Mouse (Mus musculus): Measurements from ENCODE around the gene Prss27. TPM values are rescaled to one million over a fixed set of nuclear protein-coding genes. Genes with fewer than 3 reads are reported as not detected.
A peak's percentile ranks its signal among the peaks of the same experiment; 100 is the strongest.

Gene Prss27
- polyA plus RNA-seq, 1 experiment from 2014 or later, result 0.37 TPM

DNA sequence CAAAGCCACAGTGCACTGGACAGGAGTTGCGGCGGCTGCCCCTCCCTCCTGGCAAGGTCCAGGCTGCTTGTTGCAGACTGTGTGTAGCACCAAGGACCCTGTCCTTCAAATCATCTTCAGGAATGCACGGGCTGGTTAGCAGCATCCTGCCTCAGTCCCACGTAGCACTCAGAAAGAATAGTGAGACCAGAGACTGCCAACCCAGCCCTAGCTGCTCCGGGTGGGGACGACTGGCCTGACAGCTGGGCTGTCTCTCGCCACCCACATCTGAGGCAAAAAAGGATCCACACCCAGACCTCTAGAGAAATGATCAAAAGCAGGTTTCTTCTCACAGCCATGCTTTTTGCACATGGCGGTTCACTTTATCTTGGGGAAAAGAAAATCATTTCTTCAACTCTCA, 11.1 kb downstream of the Prss27 start:
- Histone ChIP-seq H3K27ac (ENCODE audit: low read length) (no peak overlapping the region), H3K4me1 (ENCODE audit: insufficient read depth, low read length) (no peaks in the 10 kb centered on the region), H3K36me3 (ENCODE audit: insufficient read depth, low read length) (peaks cover 37% of the 10 kb centered on the region), H3K27me3 (ENCODE audit: insufficient read depth, low read length) (no peaks in the 10 kb centered on the region), H3K4me2 (replicated peaks; ENCODE audit: low read depth, low read length) (no peak overlapping the region), H3K4me3 (ENCODE audit: low read length) (no peak overlapping the region), H3K9ac (replicated peaks; ENCODE audit: low read length) (no peak overlapping the region), H3K9me3 (ENCODE audit: low read length) (no peaks in the 10 kb centered on the region)
- no peak for ATAC-seq (ENCODE audit: low FRiP score, low TSS enrichment)
- WGBS, result 88% methylated on average over 8 of the region's 8 CpGs

DNA sequence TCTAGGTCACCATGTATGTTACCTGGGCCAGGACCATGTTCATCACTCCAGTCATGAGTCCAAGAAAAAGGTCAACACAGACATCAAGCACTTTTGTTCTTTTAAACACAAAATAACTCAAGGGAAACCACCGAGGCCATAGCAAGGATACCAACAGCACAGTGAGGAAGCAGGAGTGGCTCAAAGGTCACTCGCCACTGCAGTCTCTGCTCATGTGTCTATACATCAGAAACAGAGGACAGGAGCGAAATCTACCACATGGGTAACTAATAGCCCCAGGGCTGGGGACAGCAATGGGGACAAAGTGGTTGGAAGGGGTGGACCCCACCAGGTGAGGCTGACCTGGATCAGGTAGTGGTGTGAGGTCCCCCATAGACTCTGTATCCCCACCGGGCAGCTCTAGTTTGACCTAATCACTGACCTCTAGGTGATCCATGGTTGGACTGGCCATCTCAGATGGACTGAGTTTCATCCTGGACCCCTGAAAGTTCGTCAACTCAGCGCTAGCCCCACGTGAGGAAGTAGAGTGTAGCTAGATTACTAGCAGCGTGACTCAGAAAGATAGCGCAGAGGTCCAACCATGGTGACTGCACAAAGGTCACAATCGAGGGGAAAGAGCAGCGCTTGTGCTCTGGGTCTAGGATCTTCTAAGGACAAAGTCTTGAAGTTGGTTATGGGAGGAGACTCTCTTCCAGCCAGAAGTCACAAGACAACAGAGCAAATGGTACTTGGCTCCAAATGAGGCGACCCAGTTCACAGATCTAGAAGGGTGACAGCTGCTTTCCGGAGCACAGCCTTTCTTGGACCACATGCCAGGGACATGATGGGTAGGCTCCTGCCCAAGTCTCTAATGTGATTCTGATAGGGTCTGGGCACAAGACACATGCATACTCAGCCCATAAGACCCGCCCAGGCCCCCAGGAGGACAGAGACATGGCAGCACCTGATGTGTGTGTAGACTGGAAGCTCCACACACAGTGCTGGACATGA, 19.0 kb downstream of the Prss27 start:
- 94% methylated on average over 14 of the region's 14 CpGs for whole genome bisulfite sequencing
- ATAC-seq (ENCODE audit: low FRiP score, low TSS enrichment), result no peak
- no peaks in the 10 kb centered on the region for H3K27me3 ChIP-seq (ENCODE audit: insufficient read depth, low read length)

DNA sequence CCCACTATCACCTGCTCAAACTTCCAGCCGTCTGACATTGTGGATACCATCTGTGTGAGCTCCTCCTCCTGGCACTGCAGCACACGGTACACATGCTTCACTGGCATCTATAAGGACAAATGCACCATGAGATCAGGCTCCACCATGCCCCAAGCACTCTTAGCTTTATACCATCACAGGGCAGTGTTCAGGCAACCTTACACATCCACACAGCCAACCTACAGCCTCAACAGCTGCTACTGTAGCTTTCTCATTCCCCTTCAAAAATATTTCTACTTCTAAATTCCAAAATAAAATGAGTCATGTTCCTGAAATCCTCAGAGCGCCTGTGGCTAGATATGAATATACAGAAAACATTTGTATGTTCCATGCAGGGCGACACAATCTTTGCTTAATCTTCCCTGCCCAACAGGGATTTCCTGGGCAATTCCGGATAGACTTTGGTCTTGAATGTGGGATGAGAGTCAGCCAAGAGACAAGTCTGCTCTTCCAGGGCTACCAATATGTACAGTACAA, 19.8 kb downstream of the Prss27 start:
- ATAC-seq (ENCODE audit: low FRiP score, low TSS enrichment), result no peak
- H3K4me3 ChIP-seq (ENCODE audit: low read length), result no peak overlapping the region
- WGBS, result 95% methylated on average over 5 of the region's 5 CpGs

More for the DNA sequence above, 19.0 kb downstream of the Prss27 start:
- Histone ChIP-seq H3K4me3 (ENCODE audit: low read length) (no peak overlapping the region), H3K36me3 (ENCODE audit: insufficient read depth, low read length) (peaks cover 73% of the 10 kb centered on the region), H3K4me1 (ENCODE audit: insufficient read depth, low read length) (no peaks in the 10 kb centered on the region), H3K27ac (ENCODE audit: low read length) (no peak overlapping the region), H3K4me2 (replicated peaks; ENCODE audit: low read depth, low read length) (no peak overlapping the region), H3K9ac (replicated peaks; ENCODE audit: low read length) (no peak overlapping the region), H3K9me3 (ENCODE audit: low read length) (no peaks in the 10 kb centered on the region)

DNA sequence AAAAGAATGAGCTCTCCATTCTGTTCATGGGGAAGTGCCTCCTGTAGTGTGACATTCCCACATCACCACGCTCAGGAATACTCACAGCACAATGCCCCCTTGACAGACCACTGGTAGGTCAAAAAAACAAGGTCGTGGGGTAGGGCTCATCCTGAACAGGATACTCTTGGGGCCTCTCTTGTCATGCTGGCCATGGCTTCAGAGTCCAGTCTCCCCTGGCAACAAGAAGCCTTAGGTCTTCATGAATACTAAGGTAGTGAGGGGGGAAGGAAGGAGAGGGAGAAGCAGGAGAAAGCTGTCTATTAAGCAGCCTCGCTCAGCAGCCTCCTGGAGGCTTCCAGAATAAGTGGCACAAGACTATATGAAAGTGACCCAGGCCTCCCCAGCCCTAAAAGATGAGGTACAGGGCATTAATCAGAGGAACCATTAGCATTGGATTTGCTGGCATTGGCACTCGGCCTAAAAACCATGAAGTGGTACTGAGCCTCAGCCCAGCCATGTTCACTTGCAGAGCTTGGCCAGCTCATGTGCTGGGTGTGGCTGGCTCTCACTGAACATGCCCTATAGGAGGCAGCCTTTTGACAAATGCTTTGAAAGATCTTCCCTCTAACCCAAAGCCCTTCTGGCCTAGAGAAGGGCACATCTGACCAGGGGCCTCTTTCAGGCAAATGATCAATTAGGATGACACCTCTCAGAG, 24.7 kb downstream of the Prss27 start:
- 71% methylated on average over 4 of the region's 4 CpGs for WGBS
- no peak overlapping the region for H3K4me3 ChIP-seq (ENCODE audit: low read length)
- no peak overlapping the region for H3K9ac ChIP-seq (replicated peaks; ENCODE audit: low read length)
- H3K36me3 ChIP-seq (ENCODE audit: insufficient read depth, low read length), result peaks cover 24% of the 10 kb centered on the region
- H3K27me3 ChIP-seq (ENCODE audit: insufficient read depth, low read length), result no peaks in the 10 kb centered on the region
- H3K9me3 ChIP-seq (ENCODE audit: low read length), result no peaks in the 10 kb centered on the region
- no peaks in the 10 kb centered on the region for H3K4me1 ChIP-seq (ENCODE audit: insufficient read depth, low read length)
- ATAC-seq (ENCODE audit: low FRiP score, low TSS enrichment), result no peak
- H3K4me2 ChIP-seq (replicated peaks; ENCODE audit: low read depth, low read length), result no peak overlapping the region
- no peak overlapping the region for H3K27ac ChIP-seq (ENCODE audit: low read length)

More for the DNA sequence above, 19.8 kb downstream of the Prss27 start:
- H3K9me3 ChIP-seq (ENCODE audit: low read length), result no peaks in the 10 kb centered on the region
- no peaks in the 10 kb centered on the region for H3K4me1 ChIP-seq (ENCODE audit: insufficient read depth, low read length)
- no peak overlapping the region for H3K4me2 ChIP-seq (replicated peaks; ENCODE audit: low read depth, low read length)
- H3K9ac ChIP-seq (replicated peaks; ENCODE audit: low read length), result no peak overlapping the region
- no peak overlapping the region for H3K27ac ChIP-seq (ENCODE audit: low read length)
- H3K27me3 ChIP-seq (ENCODE audit: insufficient read depth, low read length), result no peaks in the 10 kb centered on the region
- peaks cover 67% of the 10 kb centered on the region for H3K36me3 ChIP-seq (ENCODE audit: insufficient read depth, low read length)

DNA sequence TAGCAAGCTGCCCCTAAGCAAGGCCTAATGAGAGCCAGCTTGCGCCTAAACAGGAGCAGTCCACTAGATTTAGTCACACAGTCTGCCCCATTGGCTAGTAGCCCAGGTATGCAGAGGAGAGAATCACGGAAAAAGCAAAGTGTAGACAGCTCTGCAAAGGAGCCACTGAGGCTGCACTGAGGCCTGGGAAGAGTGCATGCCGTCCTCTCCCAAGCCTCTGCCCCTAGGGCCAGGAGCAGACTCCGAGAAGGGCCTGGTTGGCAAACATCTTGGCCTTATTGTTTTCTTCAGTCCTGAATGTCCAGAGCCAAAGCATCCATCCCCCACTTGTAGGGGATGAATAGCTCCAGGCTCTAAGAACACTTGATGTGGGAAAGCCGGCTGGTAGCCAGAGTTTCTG, 30.3 kb downstream of the Prss27 start:
- H3K27me3 ChIP-seq (ENCODE audit: insufficient read depth, low read length), result no peaks in the 10 kb centered on the region
- peaks cover 14% of the 10 kb centered on the region for H3K4me1 ChIP-seq (ENCODE audit: insufficient read depth, low read length)
- H3K9me3 ChIP-seq (ENCODE audit: low read length), result no peaks in the 10 kb centered on the region
- H3K36me3 ChIP-seq (ENCODE audit: insufficient read depth, low read length), result no peaks in the 10 kb centered on the region; the same call in 1 of the 2 replicates
- WGBS, result 88% methylated on average over 5 of the region's 5 CpGs
- H3K9ac ChIP-seq (replicated peaks; ENCODE audit: low read length), result no peak overlapping the region
- no peak for ATAC-seq (ENCODE audit: low FRiP score, low TSS enrichment)
- no peak overlapping the region for H3K4me3 ChIP-seq (ENCODE audit: low read length)
- H3K27ac ChIP-seq (ENCODE audit: low read length), result no peak overlapping the region
- H3K4me2 ChIP-seq (replicated peaks; ENCODE audit: low read depth, low read length), result no peak overlapping the region

DNA sequence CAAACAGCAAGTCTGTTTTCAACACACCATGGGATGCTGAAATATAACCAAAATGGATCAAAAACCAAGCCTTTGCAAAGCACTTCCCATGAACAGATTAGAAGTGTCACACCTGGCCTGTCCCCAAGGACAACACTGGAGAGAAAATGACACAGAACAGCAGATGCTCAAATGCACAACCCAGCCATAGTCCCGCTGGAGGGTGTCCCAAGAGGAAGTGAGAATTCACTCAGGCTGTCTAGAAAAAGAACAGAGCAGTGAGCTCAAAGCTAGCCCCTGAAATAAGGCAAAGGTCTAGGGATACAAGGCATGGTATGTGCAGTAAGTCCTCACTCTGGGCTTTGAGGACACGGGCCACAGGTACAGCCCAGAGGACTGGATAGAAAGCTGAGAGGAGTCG, 31.6 kb downstream of the Prss27 start:
- Histone ChIP-seq H3K36me3 (ENCODE audit: insufficient read depth, low read length) (no peaks in the 10 kb centered on the region; the same call in 1 of the 2 replicates), H3K4me3 (ENCODE audit: low read length) (no peak overlapping the region), H3K27me3 (ENCODE audit: insufficient read depth, low read length) (no peaks in the 10 kb centered on the region), H3K4me2 (replicated peaks; ENCODE audit: low read depth, low read length) (no peak overlapping the region), H3K9ac (replicated peaks; ENCODE audit: low read length) (no peak overlapping the region), H3K9me3 (ENCODE audit: low read length) (no peaks in the 10 kb centered on the region), H3K4me1 (ENCODE audit: insufficient read depth, low read length) (peaks cover 14% of the 10 kb centered on the region), H3K27ac (ENCODE audit: low read length) (no peak overlapping the region)
- ATAC-seq (ENCODE audit: low FRiP score, low TSS enrichment), result no peak
- 92% methylated on average over 3 of the region's 3 CpGs for WGBS

DNA sequence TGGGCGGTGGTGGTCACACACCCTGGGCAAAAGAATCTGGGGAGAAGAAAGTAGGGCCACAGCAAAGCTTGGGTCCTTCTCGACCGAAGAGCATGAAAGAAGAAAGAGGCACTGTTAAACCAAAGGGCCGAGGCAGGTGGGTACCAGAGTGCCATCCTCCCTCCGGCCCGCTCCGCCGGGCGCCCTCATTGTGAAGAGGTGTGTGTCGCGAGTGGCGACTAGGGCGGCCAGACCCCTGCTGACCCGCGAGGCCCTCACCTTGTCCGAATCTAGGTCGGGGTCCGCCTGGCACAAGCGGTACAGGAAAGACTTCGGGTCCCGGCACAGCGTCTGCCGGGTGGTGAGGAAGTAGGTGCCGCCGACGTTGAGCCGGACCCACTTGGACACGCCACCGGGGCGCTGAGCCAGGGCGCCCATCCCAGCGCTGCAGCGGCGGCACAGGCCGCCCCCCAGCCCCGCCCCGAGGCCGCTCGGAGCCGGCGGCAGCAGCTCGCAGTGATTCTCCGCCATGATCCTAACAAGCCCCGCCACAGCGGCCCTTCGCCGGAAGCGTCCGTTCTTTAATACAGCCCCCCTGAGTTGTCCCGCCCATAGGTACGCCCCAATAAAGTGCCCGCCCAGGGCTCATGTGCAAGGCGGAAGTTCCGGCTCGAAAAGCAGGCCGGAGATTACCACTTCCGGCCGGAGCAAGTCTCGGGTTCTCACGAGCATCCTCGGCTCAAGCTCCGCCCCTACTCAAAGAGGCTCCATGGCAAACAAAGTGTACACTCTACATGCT, 35.2 kb downstream of the Prss27 start, which contains the start of gene Kctd5:
TSS of gene Kctd5 (minus strand) at position 567 of the 778 bp plus-strand sequence.
- Histone ChIP-seq H3K9me3 (ENCODE audit: low read length) (no peaks in the 10 kb centered on the region), H3K27me3 (ENCODE audit: insufficient read depth, low read length) (no peaks in the 10 kb centered on the region), H3K4me3 (ENCODE audit: low read length) (peak within 1 kb of the TSS; percentile 95), H3K36me3 (ENCODE audit: insufficient read depth, low read length) (peaks cover 14% of the 10 kb centered on the region; the same call in 1 of the 2 replicates), H3K9ac (replicated peaks; ENCODE audit: low read length) (peak within 1 kb of the TSS; percentile 94), H3K27ac (ENCODE audit: low read length) (peak within 1 kb of the TSS; percentile 73), H3K4me1 (ENCODE audit: insufficient read depth, low read length) (peaks cover 14% of the 10 kb centered on the region), H3K4me2 (replicated peaks; ENCODE audit: low read depth, low read length) (peak within 1 kb of the TSS; percentile 73)
- under 1% methylated on average over 62 of the region's 62 CpGs for WGBS
- ATAC-seq (ENCODE audit: low FRiP score, low TSS enrichment), result peak; percentile 99

DNA sequence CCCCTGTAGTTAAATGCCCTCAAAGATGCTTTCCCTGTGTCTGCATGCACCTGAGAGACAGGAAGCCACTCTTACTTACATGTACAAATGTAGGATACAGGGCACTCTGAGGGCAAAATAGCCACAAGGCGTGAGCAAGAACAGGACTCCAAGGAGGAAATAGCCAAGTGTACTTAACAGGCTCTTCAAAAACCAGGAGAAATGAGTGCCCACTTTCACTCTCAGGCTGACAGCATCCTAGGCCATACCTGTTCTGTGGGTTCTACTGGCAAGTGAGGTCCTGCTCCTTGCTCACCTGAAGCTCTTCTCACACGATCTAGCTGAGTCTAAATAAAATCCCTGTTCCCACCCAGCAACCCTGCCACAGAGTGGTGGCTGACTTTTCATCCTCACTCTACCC, 39.2 kb downstream of the Prss27 start:
- no peak overlapping the region for H3K9ac ChIP-seq (replicated peaks; ENCODE audit: low read length)
- H3K27ac ChIP-seq (ENCODE audit: low read length), result no peak overlapping the region
- peaks cover 2% of the 10 kb centered on the region for H3K4me1 ChIP-seq (ENCODE audit: insufficient read depth, low read length)
- no peak for ATAC-seq (ENCODE audit: low FRiP score, low TSS enrichment)
- WGBS, result 93% methylated on average over 2 of the region's 2 CpGs
- no peak overlapping the region for H3K4me3 ChIP-seq (ENCODE audit: low read length)
- H3K9me3 ChIP-seq (ENCODE audit: low read length), result no peaks in the 10 kb centered on the region
- H3K36me3 ChIP-seq (ENCODE audit: insufficient read depth, low read length), result peaks cover 34% of the 10 kb centered on the region
- H3K27me3 ChIP-seq (ENCODE audit: insufficient read depth, low read length), result no peaks in the 10 kb centered on the region
- H3K4me2 ChIP-seq (replicated peaks; ENCODE audit: low read depth, low read length), result no peak overlapping the region

DNA sequence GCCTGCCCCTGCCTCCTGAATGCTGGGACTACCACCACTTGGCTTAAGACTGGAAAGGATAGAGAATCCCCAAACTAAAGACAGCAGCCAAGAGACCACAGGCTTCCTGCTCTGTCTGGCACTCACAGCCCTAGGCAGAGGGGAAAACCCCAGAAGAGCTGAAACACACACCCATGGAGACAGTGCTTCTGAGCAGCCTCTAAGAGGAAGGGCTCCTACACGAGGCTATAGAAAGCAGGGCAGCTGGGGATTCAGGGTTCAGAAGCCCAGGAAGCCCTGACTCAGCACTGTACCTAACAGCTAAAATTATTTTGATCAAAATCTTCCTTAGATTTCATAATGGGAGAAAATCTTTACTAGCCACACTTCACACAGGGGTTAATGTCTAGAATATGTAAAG, 46.6 kb downstream of the Prss27 start:
- H3K9me3 ChIP-seq (ENCODE audit: low read length), result no peaks in the 10 kb centered on the region
- ATAC-seq (ENCODE audit: low FRiP score, low TSS enrichment), result no peak
- WGBS, result 52% methylated on average over 1 of the region's 1 CpGs

More for the DNA sequence above, 46.6 kb downstream of the Prss27 start:
- Histone ChIP-seq H3K36me3 (ENCODE audit: insufficient read depth, low read length) (peaks cover 41% of the 10 kb centered on the region), H3K4me3 (ENCODE audit: low read length) (no peak overlapping the region), H3K27ac (ENCODE audit: low read length) (no peak overlapping the region), H3K27me3 (ENCODE audit: insufficient read depth, low read length) (no peaks in the 10 kb centered on the region), H3K9ac (replicated peaks; ENCODE audit: low read length) (no peak overlapping the region), H3K4me2 (replicated peaks; ENCODE audit: low read depth, low read length) (no peak overlapping the region), H3K4me1 (ENCODE audit: insufficient read depth, low read length) (no peaks in the 10 kb centered on the region)

All from kidney, embryonic 16.5 days (tissue).